Mouse (Mus musculus) ES-E14 (cell line): ENCODE results near the gene Fam122a. TPM values are rescaled to one million over a fixed set of nuclear protein-coding genes. Genes with fewer than 3 reads are reported as not detected.

Experiments
- DNase-seq: peaks from one replicate; pipeline ENCODE4 v3.0.0-alpha.2; 2013; ENCODE audit warnings: low read depth, low spot score
- H3K27ac ChIP-seq: 2 replicates; pipeline ENCODE4 v1.5.1; 2012; ENCODE audit warnings: low read depth, mild to moderate bottlenecking, low read length, moderate library complexity, mixed read lengths; ENCODE audit not compliant: poor library complexity, insufficient read depth, severe bottlenecking
- H3K36me3 ChIP-seq: 2 replicates; pipeline ENCODE4 v1.6.1; 2012; ENCODE audit warnings: mild to moderate bottlenecking, low read length, moderate library complexity, mixed read lengths; ENCODE audit not compliant: control insufficient read depth, poor library complexity, insufficient read depth, severe bottlenecking
- H3K4me1 ChIP-seq, 2 experiments: fragments of 150-350 bp in 1 of 2; sonication (generic) in 1 of 2; 2 replicates each; pipeline ENCODE4 v1.6.1; 2012; ENCODE audit warnings: low read length in 2 of 2, mild to moderate bottlenecking in 1 of 2, mixed read lengths in 1 of 2; ENCODE audit not compliant: control insufficient read depth in 2 of 2, insufficient read depth in 2 of 2, poor library complexity in 1 of 2
- H3K4me3 ChIP-seq, 2 experiments: fragments of 150-350 bp in 1 of 2; sonication (generic) in 1 of 2; 2 replicates each; pipeline ENCODE4 v1.5.1; 2012; ENCODE audit warnings: low read length in 2 of 2, low read depth in 1 of 2, mild to moderate bottlenecking in 1 of 2, mixed read lengths in 1 of 2; ENCODE audit not compliant: insufficient read depth in 1 of 2, poor library complexity in 1 of 2, severe bottlenecking in 1 of 2
- H3K9ac ChIP-seq: 2 replicates; pipeline ENCODE4 v1.6.1; 2012; ENCODE audit warnings: low read depth, mild to moderate bottlenecking, low read length, mixed read lengths; ENCODE audit not compliant: poor library complexity, insufficient read depth, severe bottlenecking
- H3K9me3 ChIP-seq: fragments of 150-350 bp; sonication (generic); 2 replicates; pipeline ENCODE4 v1.6.1; 2012; ENCODE audit warnings: low read depth, mild to moderate bottlenecking, low read length; ENCODE audit not compliant: control insufficient read depth, insufficient read depth
- CHD2 ChIP-seq: IDR thresholded peaks from 2 replicates; pipeline ENCODE4 v1.6.1; 2014; ENCODE audit warnings: mild to moderate bottlenecking, low read depth, low read length, inconsistent platforms
- HCFC1 ChIP-seq: IDR thresholded peaks from 2 replicates; pipeline ENCODE4 v1.6.1; 2012; ENCODE audit warnings: low read length, inconsistent platforms, borderline replicate concordance; ENCODE audit not compliant: insufficient read depth
- MAFK ChIP-seq: IDR thresholded peaks from 2 replicates; pipeline ENCODE4 v1.6.1; 2014; ENCODE audit warnings: mild to moderate bottlenecking, low read depth, low read length, inconsistent platforms; ENCODE audit not compliant: insufficient read depth
- ZC3H11A ChIP-seq: IDR thresholded peaks from 2 replicates; pipeline ENCODE4 v1.6.1; 2012; ENCODE audit warnings: low read depth, mild to moderate bottlenecking, inconsistent platforms, low read length, borderline replicate concordance
- ZNF384 ChIP-seq: IDR thresholded peaks from 2 replicates; pipeline ENCODE4 v1.6.1; 2012; ENCODE audit warnings: low read depth, low read length, inconsistent platforms
- in situ Hi-C, 2 experiments: fragments of 600-800 bp; cut with MboI; formaldehyde crosslinking; loops; one replicate each; pipeline ENCODE4 v1.15.1; 2025; ENCODE audit warnings: low sequenced_read_pairs in 2 of 2, inconsistent platforms in 1 of 2; ENCODE audit not compliant: unreplicated experiment in 2 of 2
- total RNA-seq: library from RNA; depleted of rRNA; stranded (reverse); fragments of 300-350 nt; gene quantifications from 2 replicates; pipeline ENCODE4 v1.2.3, GENCODE M21; 2012

Gene Fam122a
- total RNA-seq, 1 experiment: 2.4 TPM

- Histone ChIP-seq H3K9ac (no peak overlapping the region), H3K4me3 (no peak overlapping the region), H3K36me3 (no peaks in the 10 kb centered on the region), H3K27ac (no peak overlapping the region), H3K4me1 (no peaks in the 10 kb centered on the region; a peak in 1 of 4 replicates), H3K9me3 (no peaks in the 10 kb centered on the region)
- TF ChIP-seq ZNF384: no peak
- TF ChIP-seq ZC3H11A: no peak
- TF ChIP-seq MAFK: no peak
- TF ChIP-seq CHD2: no peak
- TF ChIP-seq HCFC1: no peak
- no peak for DNase-seq
- in situ Hi-C loops: no loop called here
Measured at GRCm38 (mm10) chr19:24484612-24485194, 7.5 kb upstream of the Fam122a start.

DNA sequence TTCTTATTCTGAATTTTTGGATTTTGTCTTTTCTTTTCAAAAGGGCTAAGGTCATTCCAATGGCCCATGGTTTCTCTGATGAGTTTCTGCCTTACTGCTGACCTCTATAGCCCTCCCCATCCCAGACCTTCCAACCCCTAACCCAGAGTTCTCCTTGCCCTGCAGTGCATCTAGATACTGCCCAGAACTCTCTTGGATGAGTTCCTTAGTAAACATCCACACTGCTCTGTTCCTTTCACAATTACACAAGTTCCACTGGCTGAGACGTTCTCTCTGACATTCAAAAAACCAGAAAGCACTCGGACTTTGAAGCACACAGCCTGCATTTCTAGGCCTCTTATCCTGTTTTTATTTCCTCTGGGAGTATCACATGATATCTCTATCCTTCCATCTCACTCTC is 3.8 kb upstream of the Fam122a start:
- TF ChIP-seq CHD2 (no peak), HCFC1 (no peak), ZC3H11A (no peak), ZNF384 (no peak), MAFK (no peak)
- H3K9ac ChIP-seq: no peak overlapping the region
- no peaks in the 10 kb centered on the region for H3K9me3 ChIP-seq
- no peak overlapping the region for H3K4me3 ChIP-seq
- no peak for DNase-seq
- H3K27ac ChIP-seq: no peak overlapping the region
- no peaks in the 10 kb centered on the region for H3K36me3 ChIP-seq
- in situ Hi-C loops: no loop called here
- H3K4me1 ChIP-seq: peaks cover 3 to 7% of the 10 kb centered on the region in 2 experiments; a peak in 2 of 4 replicates

GRCm38 (mm10) chr19:24476461-24476860 is 695 bp downstream of the Fam122a start:
- Histone ChIP-seq H3K36me3 (no peaks in the 10 kb centered on the region), H3K4me1 (peaks cover 3 to 7% of the 10 kb centered on the region in 2 experiments; a peak in 2 of 4 replicates), H3K4me3 (peak overlapping the region; percentile 83 to 87), H3K27ac (no peak overlapping the region), H3K9ac (peak overlapping the region; percentile 86), H3K9me3 (no peaks in the 10 kb centered on the region)
- in situ Hi-C loops: no loop called here
- TF ChIP-seq HCFC1 (no peak), ZC3H11A (no peak), MAFK (no peak), ZNF384 (no peak), CHD2 (no peak)
- no peak for DNase-seq

GRCm38 (mm10) chr19:24475281-24475680 is 1.9 kb downstream of the Fam122a start:
- TF ChIP-seq MAFK: no peak
- TF ChIP-seq ZC3H11A: no peak
- no peak for TF ChIP-seq CHD2
- no peak for TF ChIP-seq HCFC1
- TF ChIP-seq ZNF384: no peak
- peaks cover 3 to 7% of the 10 kb centered on the region in 2 experiments; a peak in 2 of 4 replicates for H3K4me1 ChIP-seq
- H3K36me3 ChIP-seq: no peaks in the 10 kb centered on the region
- no peaks in the 10 kb centered on the region for H3K9me3 ChIP-seq
- no peak overlapping the region for H3K4me3 ChIP-seq
- in situ Hi-C loops: no loop called here
- H3K9ac ChIP-seq: no peak overlapping the region
- DNase-seq: no peak
- H3K27ac ChIP-seq: no peak overlapping the region

DNA sequence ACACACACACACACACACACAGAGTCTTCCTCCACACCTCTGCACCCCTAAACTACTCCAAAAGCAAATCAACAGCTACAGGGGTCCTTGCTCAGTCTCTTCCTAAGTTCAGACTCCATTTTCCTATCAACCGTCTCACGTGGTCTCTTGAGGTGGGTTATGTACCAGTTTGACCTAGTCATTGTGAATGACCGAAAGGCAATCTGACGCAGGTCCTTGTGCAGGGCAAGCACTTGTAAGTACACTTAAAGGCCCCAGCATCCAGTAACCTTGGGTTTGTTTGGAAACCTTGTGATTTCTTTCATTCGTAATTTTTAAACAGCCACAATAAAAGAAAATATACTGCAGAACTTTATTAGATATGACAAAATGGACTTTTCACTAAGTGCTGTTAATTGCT is 4.6 kb downstream of the Fam122a start:
- in situ Hi-C loops: no loop called here
- no peak for DNase-seq

More for the DNA sequence above, 4.6 kb downstream of the Fam122a start:
- Histone ChIP-seq H3K4me3 (no peak overlapping the region), H3K36me3 (no peaks in the 10 kb centered on the region), H3K9me3 (no peaks in the 10 kb centered on the region), H3K9ac (no peak overlapping the region), H3K27ac (no peak overlapping the region), H3K4me1 (0 out of 4 replicates have a peak, but pooled peaks cover 0 to 3% of the 10 kb centered on the region in 2 experiments)
- no peak for TF ChIP-seq ZNF384
- TF ChIP-seq MAFK: no peak
- no peak for TF ChIP-seq ZC3H11A
